Mouse (Mus musculus): Measurements from ENCODE around the gene Morf4l1.

- TF ChIP-seq CTCF (IDR thresholded peaks at IDR 0.05; ENCODE audit: low read depth, low read length) (no peak), GATA1 (IDR thresholded peaks at IDR 0.05; ENCODE audit: borderline replicate concordance, low read length) (no peak), TAL1 (conservative IDR thresholded peaks at IDR 0.05; ENCODE audit: low read depth, low read length) (no peak)
These were observed 10.3 kb upstream of the Morf4l1 start for GRCm38 (mm10) chr9:90124873-90125245.
